Mouse (Mus musculus): ENCODE results near the gene Syn2. TPM values are rescaled to one million over a fixed set of nuclear protein-coding genes. Genes with fewer than 3 reads are reported as not detected.

Gene Syn2
- polyA plus RNA-seq, 1 experiment from 2014 or later = 1.3 TPM

DNA sequence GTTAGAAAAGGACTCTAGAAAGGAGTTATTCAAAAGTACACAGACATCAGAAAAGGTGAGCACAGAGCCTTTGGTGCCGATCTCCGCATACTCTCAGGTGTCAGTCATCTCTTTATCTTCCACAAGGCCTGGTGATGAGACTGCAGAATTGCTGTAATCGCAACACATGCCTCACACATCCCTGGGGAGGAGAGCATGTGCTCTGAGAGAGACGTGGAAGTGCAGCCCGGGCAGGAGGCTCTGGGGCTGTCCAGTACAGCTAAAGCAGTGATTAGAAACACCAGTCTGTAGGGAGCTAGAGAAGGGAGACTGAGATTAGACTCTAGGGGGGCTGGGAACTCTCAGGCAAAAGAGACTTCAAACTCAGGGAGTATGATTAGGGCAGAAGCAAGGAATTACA lies 155.9 kb downstream of the Syn2 start:
- Histone ChIP-seq H3K27ac (replicated peaks) (no peak overlapping the region), H3K27me3 (ENCODE audit: low read depth, poor library complexity, severe bottlenecking) (no peaks in the 10 kb centered on the region), H3K4me1 (no peaks in the 10 kb centered on the region), H3K4me3 (no peak overlapping the region), H3K36me3 (no peaks in the 10 kb centered on the region), H3K9me3 (replicated peaks) (no peaks in the 10 kb centered on the region)
- DNase-seq (ENCODE audit: low spot score) = no peak
- WGBS = 77% methylated on average over 5 of the region's 5 CpGs

DNA sequence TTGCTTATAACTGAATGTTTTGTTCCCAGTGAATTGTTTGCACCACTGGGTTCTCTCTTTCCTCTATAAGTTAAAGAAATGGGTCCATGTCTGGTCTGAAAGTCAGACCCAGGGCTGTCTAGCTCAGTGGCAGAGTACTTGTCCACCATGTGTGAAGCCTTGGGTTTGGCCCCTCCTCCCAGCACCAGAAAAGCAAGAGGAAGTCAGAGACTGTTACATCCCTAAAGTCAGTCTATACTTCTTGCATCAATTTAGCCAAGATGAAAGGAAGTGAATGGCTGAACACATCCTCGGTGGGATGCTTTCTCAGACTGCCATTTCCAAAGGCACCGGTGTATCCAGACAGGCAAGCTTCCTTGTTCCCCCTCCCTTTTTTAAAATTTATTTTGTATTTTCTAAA lies 156.4 kb downstream of the Syn2 start:
- H3K4me1 ChIP-seq = no peaks in the 10 kb centered on the region
- H3K27ac ChIP-seq (replicated peaks) = no peak overlapping the region
- no peaks in the 10 kb centered on the region for H3K36me3 ChIP-seq
- H3K27me3 ChIP-seq (ENCODE audit: low read depth, poor library complexity, severe bottlenecking) = no peaks in the 10 kb centered on the region
- WGBS = 84% methylated on average over 2 of the region's 2 CpGs
- no peaks in the 10 kb centered on the region for H3K9me3 ChIP-seq (replicated peaks)
- DNase-seq (ENCODE audit: low spot score) = no peak
- H3K4me3 ChIP-seq = no peak overlapping the region

GRCm38 (mm10) chr6:115291823-115292222 lies 157.1 kb downstream of the Syn2 start:
- no peak overlapping the region for H3K4me3 ChIP-seq
- no peaks in the 10 kb centered on the region for H3K9me3 ChIP-seq (replicated peaks)
- no peaks in the 10 kb centered on the region for H3K4me1 ChIP-seq
- DNase-seq (ENCODE audit: low spot score) = no peak
- no peaks in the 10 kb centered on the region for H3K27me3 ChIP-seq (ENCODE audit: low read depth, poor library complexity, severe bottlenecking)
- WGBS = 92% methylated on average over 6 of the region's 6 CpGs
- H3K27ac ChIP-seq (replicated peaks) = no peak overlapping the region
- no peaks in the 10 kb centered on the region for H3K36me3 ChIP-seq

DNA sequence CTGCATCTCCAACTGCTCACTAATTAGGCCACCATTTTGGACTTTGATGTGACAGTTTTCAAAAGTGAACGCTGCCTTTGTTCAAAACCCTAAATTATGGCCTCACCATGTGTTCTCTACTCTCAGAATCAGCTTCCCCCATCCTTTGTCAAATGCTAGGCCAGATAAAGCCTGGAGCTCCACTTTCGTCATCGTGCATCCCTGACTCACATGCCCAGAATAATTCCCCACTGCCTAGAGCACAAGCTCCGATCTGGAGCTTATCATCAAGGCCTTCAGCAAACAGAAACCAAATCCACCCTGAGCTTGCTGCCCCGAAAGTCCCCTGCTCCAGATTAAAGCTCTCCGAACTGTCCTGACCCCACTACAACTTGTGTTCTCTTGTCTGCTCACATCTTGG lies 157.9 kb downstream of the Syn2 start:
- WGBS = 78% methylated on average over 6 of the region's 6 CpGs
- Histone ChIP-seq H3K27ac (replicated peaks) (no peak overlapping the region), H3K36me3 (no peaks in the 10 kb centered on the region)

GRCm38 (mm10) chr6:115293877-115294276 lies 159.2 kb downstream of the Syn2 start:
- no peak overlapping the region for H3K27ac ChIP-seq (replicated peaks)
- WGBS = 79% methylated on average over 2 of the region's 2 CpGs

More for the DNA sequence above, 157.9 kb downstream of the Syn2 start:
- no peak for DNase-seq (ENCODE audit: low spot score)
- H3K9me3 ChIP-seq (replicated peaks) = no peaks in the 10 kb centered on the region
- no peaks in the 10 kb centered on the region for H3K4me1 ChIP-seq
- no peaks in the 10 kb centered on the region for H3K27me3 ChIP-seq (ENCODE audit: low read depth, poor library complexity, severe bottlenecking)
- H3K4me3 ChIP-seq = no peak overlapping the region

GRCm38 (mm10) chr6:115307134-115307533 lies 172.4 kb downstream of the Syn2 start:
- H3K27me3 ChIP-seq (ENCODE audit: low read depth, poor library complexity, severe bottlenecking) = no peaks in the 10 kb centered on the region
- H3K4me1 ChIP-seq = no peaks in the 10 kb centered on the region
- H3K9me3 ChIP-seq (replicated peaks) = no peaks in the 10 kb centered on the region
- DNase-seq (ENCODE audit: low spot score) = no peak
- no peak overlapping the region for H3K4me3 ChIP-seq
- H3K36me3 ChIP-seq = no peaks in the 10 kb centered on the region
- H3K27ac ChIP-seq (replicated peaks) = no peak overlapping the region
- WGBS = 82% methylated on average over 2 of the region's 2 CpGs

More at GRCm38 (mm10) chr6:115293877-115294276, 159.2 kb downstream of the Syn2 start:
- no peaks in the 10 kb centered on the region for H3K36me3 ChIP-seq
- no peaks in the 10 kb centered on the region for H3K27me3 ChIP-seq (ENCODE audit: low read depth, poor library complexity, severe bottlenecking)
- no peaks in the 10 kb centered on the region for H3K4me1 ChIP-seq
- no peak overlapping the region for H3K4me3 ChIP-seq
- no peaks in the 10 kb centered on the region for H3K9me3 ChIP-seq (replicated peaks)
- DNase-seq (ENCODE audit: low spot score) = no peak

DNA sequence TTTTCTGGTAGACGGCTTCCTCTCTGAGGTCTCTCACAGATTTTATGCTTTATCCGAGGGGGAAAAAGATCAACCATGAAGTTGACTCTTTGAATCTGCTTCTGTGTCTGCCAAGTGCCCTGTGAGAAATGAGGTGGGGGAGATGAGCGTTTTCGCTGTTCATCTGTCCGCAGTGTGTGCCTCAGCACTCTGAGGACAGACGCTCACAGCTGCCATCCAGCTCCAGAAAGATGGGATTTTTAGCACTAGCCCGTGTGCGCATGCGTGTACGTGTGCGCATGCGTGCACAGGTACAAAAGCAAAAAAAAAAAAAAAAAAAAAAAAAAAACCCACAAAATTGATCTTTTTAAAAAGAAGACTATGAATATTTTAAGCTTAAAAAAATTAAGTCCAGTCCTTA lies 178.1 kb downstream of the Syn2 start:
- Histone ChIP-seq H3K27me3 (ENCODE audit: low read depth, poor library complexity, severe bottlenecking) (no peaks in the 10 kb centered on the region), H3K4me3 (no peak overlapping the region), H3K27ac (replicated peaks) (no peak overlapping the region), H3K9me3 (replicated peaks) (no peaks in the 10 kb centered on the region), H3K4me1 (peaks cover 10% of the 10 kb centered on the region), H3K36me3 (no peaks in the 10 kb centered on the region)
- 75% methylated on average over 12 of the region's 12 CpGs for WGBS
- no peak for DNase-seq (ENCODE audit: low spot score)

DNA sequence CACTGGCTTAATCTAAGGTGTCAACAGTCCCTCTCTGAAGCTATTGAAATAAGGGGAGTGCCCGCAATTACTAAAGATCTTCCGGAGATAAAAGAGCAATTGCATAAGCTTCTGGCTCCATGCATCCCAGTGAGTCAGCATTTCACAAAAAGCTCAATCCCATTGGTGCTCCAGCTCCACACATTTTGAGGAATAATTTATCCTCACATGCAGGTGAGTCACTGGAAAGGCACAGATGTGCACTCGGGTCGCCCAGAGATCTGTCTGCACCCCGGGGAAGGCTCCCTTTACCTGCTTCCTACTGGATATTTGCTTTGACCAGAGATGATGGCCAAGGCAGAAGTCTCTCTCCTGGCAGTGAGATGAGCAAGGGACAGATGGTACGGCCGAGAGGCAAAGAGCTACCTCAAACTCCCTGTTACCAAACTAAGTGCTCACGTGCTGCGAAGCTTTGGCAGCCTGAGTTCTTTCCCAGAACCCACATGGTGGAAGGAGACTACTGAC lies 178.6 kb downstream of the Syn2 start:
- peaks cover 10% of the 10 kb centered on the region for H3K4me1 ChIP-seq
- no peaks in the 10 kb centered on the region for H3K36me3 ChIP-seq
- no peak for DNase-seq (ENCODE audit: low spot score)
- no peak overlapping the region for H3K4me3 ChIP-seq
- WGBS = 79% methylated on average over 9 of the region's 9 CpGs
- no peaks in the 10 kb centered on the region for H3K27me3 ChIP-seq (ENCODE audit: low read depth, poor library complexity, severe bottlenecking)
- H3K9me3 ChIP-seq (replicated peaks) = no peaks in the 10 kb centered on the region
- no peak overlapping the region for H3K27ac ChIP-seq (replicated peaks)

GRCm38 (mm10) chr6:115313910-115314309 lies 179.2 kb downstream of the Syn2 start:
- no peak overlapping the region for H3K27ac ChIP-seq (replicated peaks)
- DNase-seq (ENCODE audit: low spot score) = no peak
- no peak overlapping the region for H3K4me3 ChIP-seq
- H3K27me3 ChIP-seq (ENCODE audit: low read depth, poor library complexity, severe bottlenecking) = no peaks in the 10 kb centered on the region
- no peaks in the 10 kb centered on the region for H3K9me3 ChIP-seq (replicated peaks)
- 77% methylated on average over 7 of the region's 7 CpGs for WGBS
- H3K36me3 ChIP-seq = no peaks in the 10 kb centered on the region
- H3K4me1 ChIP-seq = peaks cover 10% of the 10 kb centered on the region

- 94% methylated on average over 4 of the region's 4 CpGs for WGBS
- Histone ChIP-seq H3K27ac (replicated peaks) (no peak overlapping the region), H3K4me1 (peaks cover 10% of the 10 kb centered on the region), H3K27me3 (ENCODE audit: low read depth, poor library complexity, severe bottlenecking) (no peaks in the 10 kb centered on the region), H3K9me3 (replicated peaks) (no peaks in the 10 kb centered on the region), H3K36me3 (no peaks in the 10 kb centered on the region), H3K4me3 (no peak overlapping the region)
- no peak for DNase-seq (ENCODE audit: low spot score)
These were observed 181.1 kb downstream of the Syn2 start for GRCm38 (mm10) chr6:115315770-115316169.

GRCm38 (mm10) chr6:115316811-115317221 lies 182.1 kb downstream of the Syn2 start:
- H3K36me3 ChIP-seq = no peaks in the 10 kb centered on the region
- 93% methylated on average over 11 of the region's 11 CpGs for WGBS
- no peaks in the 10 kb centered on the region for H3K27me3 ChIP-seq (ENCODE audit: low read depth, poor library complexity, severe bottlenecking)
- H3K4me1 ChIP-seq = peaks cover 12% of the 10 kb centered on the region
- no peak overlapping the region for H3K4me3 ChIP-seq
- H3K27ac ChIP-seq (replicated peaks) = no peak overlapping the region
- no peaks in the 10 kb centered on the region for H3K9me3 ChIP-seq (replicated peaks)
- no peak for DNase-seq (ENCODE audit: low spot score)

DNA sequence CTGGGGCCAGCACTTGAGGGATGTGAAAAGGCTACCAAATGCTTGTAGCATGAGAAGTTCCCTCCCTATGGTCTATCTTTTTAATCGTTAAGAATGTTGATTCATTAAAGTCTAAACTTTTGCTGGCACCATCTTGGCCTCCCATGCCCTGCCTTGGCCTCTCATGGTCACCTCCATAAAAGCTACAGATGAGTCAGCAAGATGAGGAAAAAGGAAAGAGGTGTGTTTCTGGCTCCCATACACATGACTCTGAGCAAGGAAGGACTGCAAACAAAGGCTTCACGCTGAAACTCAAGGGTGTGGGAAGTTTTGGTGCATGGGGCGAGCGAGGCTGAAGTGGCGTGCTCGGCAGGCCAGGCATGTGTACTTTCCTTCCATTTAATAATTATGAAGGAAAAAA lies 184.1 kb downstream of the Syn2 start:
- Histone ChIP-seq H3K4me3 (no peak overlapping the region), H3K36me3 (no peaks in the 10 kb centered on the region), H3K9me3 (replicated peaks) (no peaks in the 10 kb centered on the region), H3K27me3 (ENCODE audit: low read depth, poor library complexity, severe bottlenecking) (no peaks in the 10 kb centered on the region), H3K27ac (replicated peaks) (no peak overlapping the region), H3K4me1 (peaks cover 10% of the 10 kb centered on the region)
- WGBS = 91% methylated on average over 6 of the region's 6 CpGs
- no peak for DNase-seq (ENCODE audit: low spot score)

- 90% methylated on average over 4 of the region's 4 CpGs for WGBS
- DNase-seq (ENCODE audit: low spot score) = no peak
- H3K4me1 ChIP-seq = peaks cover 10% of the 10 kb centered on the region
- no peaks in the 10 kb centered on the region for H3K36me3 ChIP-seq
- no peak overlapping the region for H3K4me3 ChIP-seq
- no peak overlapping the region for H3K27ac ChIP-seq (replicated peaks)
- no peaks in the 10 kb centered on the region for H3K27me3 ChIP-seq (ENCODE audit: low read depth, poor library complexity, severe bottlenecking)
- H3K9me3 ChIP-seq (replicated peaks) = no peaks in the 10 kb centered on the region
These were observed 185.0 kb downstream of the Syn2 start for GRCm38 (mm10) chr6:115319686-115320085.
